Mouse (Mus musculus): ENCODE results near the gene Slfn9.

DNA sequence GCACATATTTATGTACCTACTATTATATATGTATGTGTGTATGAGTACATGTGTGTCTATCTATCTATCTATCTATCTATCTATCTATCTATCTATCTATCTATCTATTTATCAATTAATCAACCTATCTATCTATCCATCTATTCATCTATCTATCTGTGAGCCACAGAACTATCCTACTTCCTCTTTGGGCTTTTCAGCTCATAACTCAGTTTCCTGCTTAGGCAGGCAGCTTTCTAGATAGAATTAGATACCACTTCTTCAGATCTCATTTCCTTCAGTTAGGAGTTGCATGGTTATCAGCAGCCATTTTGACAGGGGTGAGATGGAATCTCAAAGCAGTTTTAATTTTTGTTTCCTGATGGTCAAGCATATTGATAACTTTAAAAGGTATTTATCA, 49.4 kb upstream of the Slfn9 start:
- TF ChIP-seq MAX (IDR thresholded peaks at IDR 0.05) (no peak), CTCF (IDR thresholded peaks at IDR 0.05; ENCODE audit: control insufficient read depth, insufficient read depth, insufficient read length) (no peak), USF1 (IDR thresholded peaks at IDR 0.05; ENCODE audit: low read depth) (no peak), MYOD1 (IDR thresholded peaks at IDR 0.05; ENCODE audit: control insufficient read depth, insufficient read length, low read depth) (no peak), CEBPB (IDR thresholded peaks at IDR 0.05; ENCODE audit: low read depth) (no peak), MYOG (IDR thresholded peaks at IDR 0.05; ENCODE audit: control insufficient read depth, extremely low read depth, insufficient read length) (no peak)

Data from C2C12 (cell line).